Mouse (Mus musculus): ENCODE measurements around the gene Slc8a3.

GRCm38 (mm10) chr12:81173011-81173410 lies 160.0 kb downstream of the Slc8a3 start:
- TF ChIP-seq CTCF (IDR thresholded peaks at IDR 0.05; ENCODE audit: extremely low read depth, insufficient read depth, insufficient read length, insufficient replicate concordance), result no peak
- no peak for TF ChIP-seq POLR2A (IDR thresholded peaks at IDR 0.05; ENCODE audit: low read depth, low read length)
